Mouse (Mus musculus) kidney, postnatal 4 days (tissue): Measurements from ENCODE around the gene Tes.
"Not testable (repeated sequence)": the region's sequence is repeated elsewhere in the genome, so short reads cannot be mapped to it uniquely, and the experiment has no call there.

Source experiments
- DNase-seq, 2 experiments: peaks; one replicate each; pipeline ENCODE4 v3.0.0; 2021; ENCODE audit warnings: mixed read lengths in 2 of 2

The Tes gene

DNA sequence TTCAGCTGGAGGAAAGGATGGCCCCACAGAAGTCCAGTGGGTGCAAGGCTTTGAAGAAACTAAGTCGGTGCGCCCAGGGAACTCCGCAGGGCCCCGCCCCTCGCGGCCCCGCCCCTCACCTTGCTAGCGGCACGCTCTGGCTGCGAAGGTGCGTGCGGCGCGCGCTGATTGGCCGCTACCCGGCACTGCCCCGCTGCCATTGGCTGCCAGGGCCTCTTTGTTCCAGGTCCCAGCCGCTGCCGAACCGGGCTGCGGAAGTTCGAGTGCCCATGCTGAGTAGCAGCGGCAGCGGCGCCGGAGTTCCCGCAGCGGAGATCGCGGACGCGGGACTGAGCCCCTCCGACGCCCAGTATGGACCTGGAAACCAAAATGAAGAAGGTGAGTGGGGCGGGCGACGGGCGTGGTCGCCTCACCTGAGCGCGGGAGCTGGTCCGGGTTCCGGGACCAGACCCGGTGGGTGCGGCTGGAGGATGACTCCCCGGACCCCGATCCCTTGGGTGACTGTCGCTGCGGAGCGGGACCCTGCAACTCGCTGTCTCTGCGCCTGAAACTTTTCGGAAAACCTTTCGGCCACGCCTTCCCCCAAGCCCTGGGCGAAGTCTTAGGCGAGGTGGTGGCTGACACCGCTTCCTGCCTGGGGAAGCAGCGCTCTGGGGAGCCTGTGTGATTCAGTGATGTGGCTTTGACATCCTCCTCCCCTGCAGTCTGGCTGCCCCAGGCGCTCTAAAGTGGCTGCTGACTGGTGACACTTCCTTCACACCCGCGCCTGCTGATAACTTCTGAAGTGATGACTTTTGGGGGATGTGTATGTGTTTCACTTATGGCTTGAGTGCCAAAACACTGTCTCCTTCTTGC, at the start of gene Tes:
Gene Tes (plus strand): TSS at position 214 of the 855 bp plus-strand sequence.
- DNase-seq = peak; percentile 87 to 93

DNA sequence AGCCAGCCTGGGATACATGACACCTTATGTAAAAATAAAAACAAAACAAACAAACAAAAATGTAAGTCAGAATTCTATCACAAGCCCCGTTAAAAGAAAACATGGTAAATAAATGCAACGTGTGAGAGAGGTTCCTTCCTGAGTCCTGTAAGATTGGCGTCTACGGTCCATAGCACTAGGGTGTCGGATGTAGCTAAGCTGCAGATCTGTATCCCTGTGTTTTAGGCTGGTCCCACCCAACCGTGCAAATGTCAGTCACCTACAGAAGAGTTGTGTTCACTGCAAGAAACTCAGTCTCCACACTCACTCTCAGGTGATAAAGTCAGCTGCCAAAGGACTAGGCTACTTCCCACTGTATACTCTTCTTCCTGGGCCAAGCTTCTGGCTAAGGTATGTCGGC, 39.1 kb upstream of the Tes start:
- DNase-seq = no peak

DNA sequence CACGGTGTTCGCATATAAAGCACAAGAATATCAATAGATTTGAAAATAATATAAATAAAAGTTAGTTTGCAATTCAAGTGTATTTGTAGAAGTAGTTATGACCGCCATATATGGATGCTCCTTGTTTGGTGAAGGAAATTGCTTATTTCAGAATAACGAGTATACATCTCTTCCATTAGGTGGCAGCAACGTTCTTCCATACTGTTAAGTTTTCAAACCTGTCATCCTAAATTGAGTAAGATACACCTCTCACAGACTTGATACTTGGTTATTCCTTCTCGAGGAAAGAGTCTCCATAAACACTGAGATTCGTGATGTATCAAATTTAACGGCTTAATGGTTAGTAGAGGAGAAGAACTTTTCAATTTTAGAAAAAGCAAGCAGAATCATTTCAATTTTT, 37.4 kb upstream of the Tes start:
- no peak for DNase-seq

DNA sequence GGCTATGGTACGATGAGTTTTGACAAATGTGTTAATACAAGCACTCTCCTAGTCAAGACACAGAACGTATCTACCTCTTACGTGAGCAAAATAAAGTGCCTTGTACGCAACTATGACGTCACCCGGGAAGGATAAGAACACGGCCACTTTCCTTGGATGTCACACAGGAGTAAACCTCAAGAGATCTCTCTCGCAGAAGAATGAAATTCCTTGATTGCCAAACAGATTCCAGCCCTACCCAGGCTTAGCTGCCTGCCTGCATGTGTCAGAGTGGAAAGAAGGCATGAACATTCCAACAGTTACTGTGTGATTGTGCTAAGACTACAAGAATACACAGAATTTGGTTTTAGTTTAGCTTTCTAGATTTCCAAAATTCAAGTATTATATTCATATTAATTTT, 36.1 kb upstream of the Tes start:
- DNase-seq = no peak

DNA sequence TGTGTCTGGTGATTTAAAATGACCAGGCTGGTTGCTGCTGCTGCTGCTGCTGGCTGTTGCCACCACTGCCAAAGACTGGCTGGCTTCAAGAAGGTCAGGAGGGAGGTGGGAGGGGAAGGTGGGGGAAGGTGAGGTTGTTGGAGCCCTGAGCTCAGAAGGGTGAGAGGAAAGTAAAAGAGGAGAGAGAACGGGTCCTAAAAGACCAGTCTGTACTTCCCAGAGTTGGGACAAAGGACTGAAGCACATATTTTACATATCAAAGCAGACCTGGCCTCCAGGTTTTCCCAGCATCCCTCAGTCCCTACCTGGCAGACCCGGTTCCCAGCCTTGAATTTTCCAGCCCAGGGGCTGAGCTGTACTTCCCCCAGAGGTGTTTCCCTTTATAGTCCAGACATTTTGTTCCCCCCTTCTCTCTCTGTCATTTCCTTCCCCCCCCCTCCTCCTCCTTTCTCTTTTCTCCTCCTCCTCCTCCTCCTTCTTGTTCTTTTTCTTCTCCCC, 32.7 kb upstream of the Tes start:
- peak in 1 of 2 experiments; percentile 13 for DNase-seq

DNA sequence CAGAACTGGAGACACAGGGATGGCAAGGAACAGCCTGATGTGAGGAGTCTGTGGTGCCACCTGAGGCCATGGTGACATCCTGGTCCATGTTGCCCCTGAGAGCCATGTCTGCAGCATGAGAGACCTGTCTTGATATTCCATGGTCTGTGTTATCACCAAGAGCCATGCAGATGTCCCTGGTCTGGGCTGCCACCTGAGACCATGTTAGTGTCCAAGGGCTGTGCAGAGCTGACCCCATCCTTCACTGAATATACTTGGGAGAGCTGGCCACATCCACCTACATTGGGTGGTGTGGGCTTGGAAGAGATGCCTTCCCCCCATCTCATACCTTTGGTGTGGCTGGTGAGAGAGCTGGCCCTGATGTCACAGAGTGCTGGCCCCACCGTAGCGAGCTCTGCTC, 30.9 kb upstream of the Tes start:
- DNase-seq = no peak

DNA sequence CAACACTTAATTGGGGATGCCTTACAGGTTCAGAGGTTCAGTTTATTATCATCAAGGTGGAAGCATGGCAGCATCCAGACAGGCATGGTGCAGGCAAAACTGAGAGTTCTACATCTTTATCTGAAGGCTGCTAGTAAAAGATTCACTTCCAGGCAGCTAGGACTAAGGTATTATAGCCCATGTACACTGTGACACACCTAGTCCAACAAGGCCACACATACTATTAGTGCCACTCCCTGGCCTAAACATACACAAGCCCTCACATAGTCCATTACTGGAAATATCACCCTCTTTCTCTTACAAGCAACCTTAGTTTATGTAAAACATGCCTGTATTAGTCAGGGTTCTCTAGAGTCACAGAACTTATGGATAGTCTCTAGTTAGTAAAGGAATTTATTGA, 29.7 kb upstream of the Tes start:
- DNase-seq = no peak

DNA sequence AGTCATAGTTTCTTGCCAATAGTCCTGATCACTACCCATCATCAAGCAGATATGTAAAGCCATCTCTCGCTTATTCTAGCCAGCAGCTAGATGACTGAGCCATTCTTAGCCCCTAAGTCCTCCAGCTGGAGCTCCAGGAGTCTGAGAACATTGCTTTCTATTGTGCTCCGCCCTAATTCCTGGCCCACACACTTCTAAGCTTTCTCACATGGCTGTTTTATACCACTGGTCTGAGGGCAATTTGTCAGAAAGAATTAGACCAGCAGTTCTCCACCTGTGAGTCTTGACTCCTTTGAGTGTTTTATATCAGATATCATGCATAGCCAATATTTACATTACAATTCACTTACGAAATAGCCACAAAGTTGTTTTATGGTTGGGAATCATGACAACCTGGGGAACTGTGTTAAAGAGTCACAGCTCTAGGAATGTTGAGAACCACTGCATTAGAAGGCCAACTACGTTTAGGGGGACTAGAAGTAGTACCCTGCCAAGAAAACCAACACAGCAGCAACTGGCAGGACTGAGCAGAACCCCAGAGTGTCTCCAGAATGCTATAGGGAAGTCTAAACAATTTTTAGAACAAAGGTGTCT, 13.4 kb upstream of the Tes start:
- DNase-seq = no peak

DNA sequence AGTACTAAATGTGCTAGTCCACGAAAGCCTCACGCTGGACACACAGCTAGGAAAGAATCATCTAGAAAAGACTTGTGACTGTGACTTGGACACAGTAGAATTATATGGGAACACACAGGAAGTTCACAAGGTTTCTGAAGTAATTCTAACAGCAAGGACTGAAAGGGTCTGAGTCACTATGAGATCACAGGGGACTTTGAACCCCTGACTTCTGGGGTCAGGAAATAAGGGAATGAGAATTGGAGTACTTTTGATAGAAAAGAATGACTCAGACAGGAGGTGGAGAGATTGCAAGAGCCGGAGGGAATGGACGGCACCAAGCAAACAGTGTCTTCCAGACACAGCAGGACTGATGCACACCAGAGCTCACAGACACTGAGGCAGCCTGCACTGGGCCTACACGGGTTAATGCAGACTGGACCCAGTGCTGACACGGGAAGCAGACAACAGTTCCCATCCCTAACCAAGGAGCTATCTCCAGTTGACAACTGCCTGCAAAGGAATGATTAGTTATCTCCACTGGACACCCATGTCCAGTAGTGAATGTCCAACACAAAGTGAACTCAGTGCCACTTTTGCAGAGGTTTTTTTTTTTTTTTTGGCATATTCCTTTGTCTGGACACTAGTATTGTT, 11.8 kb upstream of the Tes start:
- DNase-seq = no peak

DNA sequence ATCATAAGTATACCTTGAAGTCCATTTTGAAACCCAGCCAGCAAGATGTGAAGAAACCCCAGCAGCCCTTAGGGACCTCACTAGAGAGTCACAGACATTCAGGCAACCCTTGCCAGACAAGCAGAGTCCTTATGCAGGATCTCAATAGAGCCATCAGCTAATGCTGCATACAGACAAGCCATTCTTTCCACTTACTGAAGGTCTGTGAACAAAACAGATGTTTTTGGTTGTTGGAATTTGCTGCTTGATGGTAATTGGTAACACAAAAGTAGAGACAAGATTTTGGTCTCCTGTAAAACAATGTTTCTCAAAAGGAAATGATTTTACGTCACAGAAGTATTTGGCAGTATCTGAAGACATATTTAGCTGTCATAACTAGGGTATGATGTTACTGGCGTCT, 10.2 kb upstream of the Tes start:
- DNase-seq = no peak

DNA sequence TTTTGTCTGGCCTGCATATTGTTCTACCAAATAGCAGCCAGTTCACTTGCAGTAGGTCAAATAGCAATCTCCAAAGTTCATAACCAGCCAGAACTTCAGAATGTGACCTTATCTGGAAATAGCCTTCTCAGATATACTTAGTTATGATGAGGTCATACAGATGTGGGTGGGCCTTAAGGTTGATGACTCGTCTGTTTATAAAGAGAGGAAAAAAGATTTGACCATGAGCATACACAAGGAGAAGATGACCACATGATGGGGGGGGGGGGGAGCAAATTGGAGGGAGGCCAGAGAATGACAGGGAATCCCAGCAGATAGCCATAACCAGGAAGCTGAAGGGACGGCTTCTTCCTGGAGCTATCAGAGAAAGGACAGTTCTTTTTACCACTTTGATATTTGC, 9.3 kb upstream of the Tes start:
- no peak for DNase-seq

DNA sequence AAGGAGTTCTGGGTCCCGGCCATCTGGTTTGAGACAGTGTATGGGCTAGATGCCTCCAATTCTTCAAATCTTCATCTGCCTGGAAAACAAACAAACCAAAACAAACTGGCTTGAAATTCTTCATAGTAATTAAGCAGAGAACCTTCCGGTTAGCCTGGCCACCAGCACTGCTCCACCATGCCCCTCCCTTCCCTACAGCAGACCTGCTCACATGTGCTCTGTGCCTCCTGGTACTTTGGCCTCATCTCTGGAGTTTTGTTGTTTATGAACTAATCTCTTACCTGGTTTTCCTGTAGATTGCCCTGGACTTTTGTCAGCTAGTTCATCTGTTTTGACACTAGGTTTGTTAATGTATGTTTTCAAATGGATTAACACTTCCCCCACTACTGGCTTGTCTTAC, 5.4 kb upstream of the Tes start:
- peak in 1 of 2 experiments; percentile 39 for DNase-seq

DNA sequence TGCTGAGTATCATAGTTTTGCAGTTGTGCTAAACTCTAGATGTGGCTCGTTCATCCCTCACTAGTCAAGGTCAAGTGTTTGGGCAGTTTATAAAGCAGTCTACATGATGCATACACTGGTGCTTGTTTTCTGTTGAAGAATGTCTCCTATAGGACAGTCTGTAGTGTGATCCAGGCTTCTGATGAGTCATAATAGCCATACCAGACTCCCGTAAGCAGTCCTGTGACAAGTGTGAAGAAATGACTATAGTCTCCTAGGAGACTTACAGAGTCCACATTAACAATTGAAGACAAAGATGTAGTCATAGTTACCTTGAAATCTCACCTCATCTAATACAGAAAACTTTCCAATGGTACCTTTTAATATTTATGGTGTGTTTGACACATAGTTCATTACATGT, 4.8 kb upstream of the Tes start:
- no peak for DNase-seq

DNA sequence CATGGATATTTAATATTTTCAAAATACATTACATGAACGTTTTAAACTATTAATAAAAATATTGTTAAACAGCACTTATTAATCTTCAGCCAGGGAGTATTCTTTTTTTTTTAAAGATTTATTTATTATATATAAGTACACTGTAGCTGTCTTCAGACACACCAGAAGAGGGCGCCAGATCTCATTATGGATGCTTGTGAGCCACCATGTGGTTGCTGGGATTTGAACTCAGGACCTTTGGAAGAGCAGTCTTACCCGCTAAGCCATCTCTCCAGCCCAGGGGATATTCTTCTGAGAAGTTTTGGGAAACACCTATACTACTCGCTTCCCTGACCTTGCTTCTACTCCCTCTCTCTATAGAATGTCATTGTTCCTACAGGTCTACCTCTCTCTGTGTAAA, 3.1 kb upstream of the Tes start:
- DNase-seq = not testable (repeated sequence)

DNA sequence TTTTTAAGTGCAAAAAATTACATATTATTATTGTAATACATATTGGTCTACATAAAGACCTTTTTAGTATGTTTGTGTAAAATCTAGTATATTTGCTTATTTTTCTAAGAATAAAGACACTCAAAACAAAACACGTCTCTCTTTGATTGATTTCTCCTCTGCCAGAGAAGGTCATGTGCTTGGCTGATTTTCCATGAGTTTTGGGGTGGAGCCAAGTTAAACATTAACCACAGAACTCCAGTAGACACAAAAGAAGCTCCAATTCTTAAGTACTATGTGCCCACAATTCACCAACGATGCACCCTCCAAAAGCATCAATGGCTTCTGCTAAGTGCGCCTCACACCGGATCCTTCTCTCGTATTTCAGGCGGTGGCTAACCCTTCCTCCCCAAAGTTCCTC, 2.6 kb upstream of the Tes start:
- peak in 1 of 2 experiments; percentile 31 for DNase-seq

DNA sequence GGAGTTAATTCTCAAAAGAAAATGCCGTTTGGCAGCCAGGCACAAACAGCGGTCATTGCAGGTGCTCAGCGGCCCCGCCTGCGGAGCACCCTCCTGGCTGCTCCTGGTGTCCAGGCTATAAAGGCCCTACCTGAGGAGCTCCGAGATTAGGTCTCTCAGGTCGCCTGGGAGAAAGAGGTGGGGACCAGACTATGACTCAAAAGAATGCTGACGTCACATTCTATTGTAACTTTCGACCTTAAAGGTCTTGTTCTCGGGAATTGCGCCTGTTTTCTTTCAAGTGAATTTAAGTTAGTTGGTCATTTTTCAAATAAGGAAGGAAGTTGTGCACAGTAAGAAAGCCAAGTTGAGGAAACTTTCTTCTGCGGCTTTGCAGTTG, 831 bp downstream of the Tes start:
- DNase-seq = no peak

DNA sequence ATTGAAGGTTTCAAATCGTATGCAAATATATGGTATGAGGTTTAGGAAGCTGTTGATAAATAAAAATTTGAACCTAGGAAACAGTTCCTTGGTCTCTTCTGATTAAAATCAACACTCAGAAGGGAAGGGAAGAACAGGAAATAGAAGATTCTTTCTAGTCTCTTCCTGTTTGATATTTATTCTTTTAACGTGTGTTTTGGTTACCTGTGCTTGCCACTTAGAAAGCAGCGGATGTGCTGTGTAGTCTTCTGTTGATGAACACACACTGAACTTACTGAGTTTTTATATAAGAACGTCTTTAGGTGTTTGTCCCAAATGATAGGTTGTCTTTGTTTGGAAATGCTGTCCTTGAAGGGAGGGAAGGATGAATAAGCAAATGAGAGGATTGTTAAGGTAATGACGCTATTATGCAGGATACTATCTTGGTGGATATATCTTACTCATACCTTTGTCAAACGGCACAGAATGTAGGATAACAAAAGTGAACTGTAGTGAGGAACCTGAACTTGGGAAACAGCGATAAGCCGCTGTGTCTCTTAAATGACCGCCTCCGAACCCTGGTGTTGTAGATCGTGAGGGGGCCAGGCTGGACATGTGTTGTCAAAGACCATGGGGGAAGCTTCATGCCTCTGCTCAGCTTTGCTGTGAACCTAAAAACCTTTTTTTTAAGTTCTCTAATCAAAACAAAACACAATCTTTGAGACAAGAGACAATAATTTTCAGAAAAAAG, 1.4 kb downstream of the Tes start:
- no peak for DNase-seq

DNA sequence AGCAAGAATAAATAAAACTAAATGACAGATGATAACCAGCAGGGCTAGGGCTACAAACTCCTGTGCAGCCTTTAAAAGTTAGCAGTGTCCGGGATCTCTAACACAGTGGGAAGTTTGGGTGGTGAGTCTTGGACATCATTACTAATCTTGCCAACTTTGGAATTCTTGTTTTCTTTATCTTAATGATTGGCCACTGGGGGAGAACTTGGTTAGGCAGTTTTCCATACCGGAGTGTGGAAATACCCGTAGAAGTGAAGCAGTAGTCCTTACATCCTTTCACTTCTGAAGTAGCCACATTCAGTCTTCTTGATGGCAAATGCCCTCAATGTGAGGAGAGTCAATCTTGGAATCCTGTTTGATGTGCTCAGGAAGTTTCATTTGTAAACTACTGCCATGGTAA, 7.0 kb downstream of the Tes start:
- DNase-seq = no peak

DNA sequence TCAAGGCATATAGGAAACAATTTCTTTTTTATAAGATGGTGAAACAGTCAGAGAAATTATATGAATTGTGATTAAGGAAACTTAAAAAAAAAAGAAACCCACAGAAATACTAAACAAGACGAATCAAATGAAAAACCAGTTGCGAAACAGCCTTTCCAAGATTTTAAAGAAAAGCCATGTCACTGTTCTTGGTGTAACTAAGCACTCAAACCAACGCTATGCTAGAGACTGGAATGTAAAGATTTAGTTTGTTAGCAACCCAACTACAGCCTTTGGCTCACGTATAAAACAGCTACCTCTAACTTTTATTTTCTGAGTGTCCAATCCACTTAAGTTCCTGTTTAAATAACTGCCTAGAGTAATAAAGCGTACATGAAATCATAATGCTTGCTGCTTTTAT, 7.4 kb downstream of the Tes start:
- no peak for DNase-seq

DNA sequence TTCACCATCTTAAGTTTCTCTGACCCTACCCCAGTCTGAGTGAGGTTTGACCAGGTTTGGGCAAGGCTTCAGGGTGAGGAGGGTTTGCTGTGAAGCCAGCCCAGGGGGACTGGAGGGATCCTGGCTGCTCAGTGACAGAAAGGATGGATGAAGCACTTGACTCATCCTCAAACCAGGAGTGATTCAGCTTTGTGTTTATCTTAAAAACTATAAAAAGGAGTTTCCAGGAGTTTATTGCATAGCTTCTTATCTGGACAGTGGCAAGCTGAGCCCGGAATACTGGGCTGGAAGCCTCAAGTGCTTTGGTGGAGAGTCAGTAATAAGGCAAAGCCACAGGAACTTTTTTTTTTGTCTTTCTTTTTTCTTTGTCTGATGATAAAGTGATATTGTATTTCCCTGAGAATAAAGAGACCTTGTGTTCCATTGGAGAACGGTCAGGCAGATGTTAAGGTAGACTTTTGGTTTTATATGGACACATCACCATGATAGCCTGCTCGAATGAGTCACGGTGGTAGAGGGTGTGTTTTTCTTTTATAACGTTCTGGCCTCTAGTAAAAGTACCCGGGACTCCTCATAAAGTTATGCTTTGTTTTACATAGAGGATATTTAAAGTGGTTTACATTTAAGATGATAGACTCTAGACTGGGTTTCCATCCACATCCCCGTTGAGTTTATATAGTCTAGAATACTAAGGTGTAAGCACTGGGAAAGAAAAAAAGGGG, 8.0 kb downstream of the Tes start:
- DNase-seq = no peak

DNA sequence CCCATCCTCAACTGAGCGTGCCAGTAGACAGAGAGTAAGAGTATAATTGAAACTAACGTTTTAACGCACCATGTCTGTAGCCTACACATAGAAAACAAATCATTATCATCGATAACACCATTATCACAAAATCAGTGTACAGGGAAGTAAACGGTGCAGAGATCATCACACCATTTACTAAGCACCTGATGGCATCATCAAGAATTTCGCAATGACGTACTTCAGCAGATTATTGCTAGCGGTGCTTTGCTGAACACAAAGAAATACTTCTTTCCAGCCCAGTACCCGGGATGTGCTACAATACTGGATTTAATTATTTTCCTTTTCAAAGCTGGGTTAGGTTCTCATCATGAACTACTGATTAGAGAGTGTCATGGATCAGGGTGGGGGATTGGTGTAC, 12.3 kb downstream of the Tes start:
- DNase-seq = no peak

DNA sequence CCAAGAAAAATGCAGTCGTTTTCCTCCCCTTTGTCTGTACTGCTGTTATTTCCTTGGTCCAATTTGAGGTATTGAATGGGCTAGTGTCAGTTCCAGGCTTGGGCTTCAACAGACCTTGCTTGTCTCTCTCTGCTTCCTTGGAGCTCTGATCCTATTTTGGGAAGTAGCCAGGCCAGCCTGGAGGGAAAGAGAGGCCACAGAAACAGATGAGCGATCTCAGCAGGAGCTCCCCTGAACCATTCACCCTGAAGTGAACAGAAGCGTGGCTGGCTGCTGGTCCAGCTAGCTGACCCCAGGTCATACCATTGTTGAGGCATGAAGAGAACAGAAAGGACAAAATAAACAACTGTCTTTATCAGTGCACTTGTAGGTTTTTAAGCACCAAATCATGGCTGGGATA, 12.8 kb downstream of the Tes start:
- DNase-seq = peak; percentile 47 to 56

DNA sequence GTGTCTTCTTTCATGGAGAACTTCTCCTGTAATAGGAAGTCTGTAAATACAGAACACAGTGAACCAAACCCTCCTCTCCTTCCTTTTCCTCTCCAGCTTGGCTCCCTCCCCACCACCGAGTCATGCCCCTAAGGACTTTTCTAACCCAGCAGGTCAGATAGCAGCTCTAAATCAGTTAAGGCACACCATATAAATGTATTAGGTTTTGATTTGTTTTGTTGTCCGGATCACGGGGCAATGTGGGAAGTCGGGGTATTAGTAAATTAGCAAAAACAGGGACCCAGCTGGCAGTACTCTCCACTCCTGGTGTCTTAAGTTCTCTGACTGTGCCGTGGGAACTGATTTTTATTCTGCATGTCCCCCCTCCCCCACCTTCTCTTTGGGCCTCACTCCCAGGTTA, 14.4 kb downstream of the Tes start:
- peak; percentile 42 to 53 for DNase-seq
